Mouse (Mus musculus) myocyte (in vitro differentiated cells): ENCODE measurements around the gene Zbtb22. TPM values are rescaled to one million over a fixed set of nuclear protein-coding genes. Genes with fewer than 3 reads are reported as not detected.

Experiments used
- H3K27me3 ChIP-seq: one replicate; pipeline ENCODE4 v1.6.1; 2011; ENCODE audit not compliant: control insufficient read depth, insufficient read depth, insufficient read length
- H3K36me3 ChIP-seq: one replicate; pipeline ENCODE4 v1.6.1; 2011; ENCODE audit not compliant: control insufficient read depth, insufficient read depth
- H3K4me2 ChIP-seq: one replicate; pipeline ENCODE4 v1.6.1; 2011; ENCODE audit warnings: low read depth, control low read depth
- H3K4me3 ChIP-seq: one replicate; pipeline ENCODE4 v1.5.1; 2011; ENCODE audit warnings: mild to moderate bottlenecking, control low read depth, moderate library complexity
- H3K79me2 ChIP-seq: one replicate; pipeline ENCODE4 v1.6.1; 2011; ENCODE audit not compliant: control insufficient read depth, insufficient read depth
- H3ac ChIP-seq: one replicate; pipeline ENCODE4 v1.6.1; 2011; ENCODE audit not compliant: control insufficient read depth, insufficient read length
- CEBPB ChIP-seq: IDR thresholded peaks from 2 replicates; pipeline ENCODE4 v1.6.1; 2011; ENCODE audit warnings: mild to moderate bottlenecking, moderate library complexity; ENCODE audit not compliant: poor library complexity, insufficient read depth, severe bottlenecking
- E2F4 ChIP-seq: IDR thresholded peaks from one replicate; pipeline ENCODE4 v1.6.1; 2011; ENCODE audit warnings: mild to moderate bottlenecking, control low read depth, moderate library complexity; ENCODE audit not compliant: insufficient read depth
- MAX ChIP-seq: IDR thresholded peaks from one replicate; pipeline ENCODE4 v1.6.1; 2011; ENCODE audit warnings: low read depth, mild to moderate bottlenecking, control low read depth
- MYOD1 ChIP-seq, 3 experiments: IDR thresholded peaks; one replicate each; pipeline ENCODE4 v1.6.1; 2011; ENCODE audit warnings: control low read depth in 2 of 3, low read depth in 2 of 3, mild to moderate bottlenecking in 2 of 3, moderate library complexity in 1 of 3; ENCODE audit not compliant: insufficient read length in 2 of 3, control insufficient read depth in 1 of 3
- MYOG ChIP-seq, 3 experiments: IDR thresholded peaks; one replicate each; pipeline ENCODE4 v1.6.1; 2011; ENCODE audit warnings: control low read depth in 2 of 3, low read depth in 2 of 3, mild to moderate bottlenecking in 2 of 3; ENCODE audit not compliant: insufficient read length in 2 of 3, control insufficient read depth in 1 of 3, insufficient read depth in 1 of 3
- POLR2A ChIP-seq: IDR thresholded peaks from one replicate; pipeline ENCODE4 v1.6.1; 2011; ENCODE audit warnings: low read depth, mild to moderate bottlenecking, control low read depth, moderate library complexity; ENCODE audit not compliant: insufficient read length
- POLR2AphosphoS2 ChIP-seq: IDR thresholded peaks from one replicate; pipeline ENCODE4 v1.6.1; 2011; ENCODE audit warnings: low read depth, control low read depth; ENCODE audit not compliant: insufficient read length
- REST ChIP-seq: IDR thresholded peaks from one replicate; pipeline ENCODE4 v1.6.1; 2011; ENCODE audit warnings: mild to moderate bottlenecking, control low read depth, moderate library complexity; ENCODE audit not compliant: insufficient read depth, insufficient read length
- SRF ChIP-seq: IDR thresholded peaks from one replicate; pipeline ENCODE4 v1.6.1; 2011; ENCODE audit warnings: low read depth; ENCODE audit not compliant: control insufficient read depth, insufficient read length
- TCF12 ChIP-seq: IDR thresholded peaks from one replicate; pipeline ENCODE4 v1.6.1; 2011; ENCODE audit warnings: mild to moderate bottlenecking, control low read depth; ENCODE audit not compliant: poor library complexity, insufficient read depth, severe bottlenecking
- TCF3 ChIP-seq: IDR thresholded peaks from one replicate; pipeline ENCODE4 v1.6.1; 2011; ENCODE audit warnings: low read depth, control low read depth; ENCODE audit not compliant: insufficient read length
- USF1 ChIP-seq: IDR thresholded peaks from one replicate; pipeline ENCODE4 v1.6.1; 2011; ENCODE audit warnings: low read depth, mild to moderate bottlenecking, control low read depth, moderate library complexity
- polyA plus RNA-seq: library from polyadenylated mRNA; unstranded; fragments of >200 nt; fragmentation: generic; extraction: Trizol; gene quantifications from one replicate; pipeline ENCODE4 v1.2.1, GENCODE M21; 2012; ENCODE audit warnings: missing spikeins

Gene Zbtb22
- polyA plus RNA-seq, 1 experiment, result 31.6 TPM

DNA sequence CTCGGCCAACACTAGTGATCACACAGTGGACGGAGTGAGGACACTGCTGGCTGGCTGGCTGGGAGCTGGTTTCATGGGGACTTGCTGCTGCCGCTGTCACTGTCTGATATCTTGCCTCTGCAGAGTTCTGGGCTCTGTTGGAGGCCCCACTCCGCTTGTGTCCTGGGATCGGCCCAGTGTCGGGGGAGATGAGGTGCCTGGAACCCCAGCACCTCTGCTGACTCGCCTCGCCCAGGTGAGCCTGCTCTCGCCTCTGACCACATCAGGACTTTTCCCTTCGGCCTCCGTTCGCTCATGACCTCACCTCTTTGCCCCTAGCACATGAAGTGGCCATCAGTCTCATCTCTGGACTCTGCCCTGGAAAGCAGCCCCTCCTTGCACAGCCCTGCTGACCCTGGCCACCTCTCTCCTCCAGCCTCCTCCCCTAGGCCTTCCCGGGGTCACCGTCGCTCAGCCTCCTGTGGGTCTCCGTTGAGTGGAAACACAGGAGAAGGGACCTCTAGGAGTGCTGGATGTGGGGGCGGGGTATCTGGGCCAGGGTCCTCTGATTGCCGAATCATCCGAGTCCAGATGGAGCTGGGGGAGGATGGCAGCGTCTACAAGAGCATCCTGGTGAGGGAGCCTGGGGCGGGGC is 19.8 kb downstream of the Zbtb22 start:
- Histone ChIP-seq H3K4me3 (no peak overlapping the region), H3ac (no peak overlapping the region)

DNA sequence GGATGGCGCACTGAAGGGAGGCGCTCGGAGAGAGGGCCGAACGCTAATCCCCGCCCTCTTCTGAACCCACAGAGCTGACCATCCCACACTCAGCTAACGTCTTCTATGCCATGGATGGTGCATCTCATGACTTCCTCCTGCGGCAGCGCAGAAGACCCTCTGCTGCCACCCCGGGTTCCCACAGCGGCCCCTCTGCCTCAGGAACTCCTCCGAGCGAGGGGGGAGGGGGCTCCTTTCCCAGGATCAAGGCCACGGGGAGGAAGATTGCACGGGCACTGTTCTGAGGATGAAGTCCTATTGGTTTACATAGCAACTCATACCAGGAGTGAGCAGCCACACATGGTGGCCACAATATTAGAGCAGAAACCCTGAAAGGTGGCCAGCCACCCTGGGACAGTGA is 21.3 kb downstream of the Zbtb22 start:
- Histone ChIP-seq H3K36me3 (no peaks in the 10 kb centered on the region), H3K79me2 (peaks cover 23% of the 10 kb centered on the region), H3K4me2 (no peak overlapping the region), H3K4me3 (no peak overlapping the region), H3ac (no peak overlapping the region), H3K27me3 (no peaks in the 10 kb centered on the region)
- TF ChIP-seq CEBPB, result no peak
- TF ChIP-seq POLR2AphosphoS2, result no peak
- no peak for TF ChIP-seq E2F4
- no peak for TF ChIP-seq TCF12
- no peak for TF ChIP-seq REST
- TF ChIP-seq SRF, result no peak

More for the DNA sequence above, 19.8 kb downstream of the Zbtb22 start:
- no peaks in the 10 kb centered on the region for H3K36me3 ChIP-seq
- H3K4me2 ChIP-seq, result no peak overlapping the region
- H3K27me3 ChIP-seq, result no peaks in the 10 kb centered on the region
- TF ChIP-seq REST, result no peak
- TF ChIP-seq MYOD1 (IDR thresholded peaks at IDR 0.05; ENCODE audit: control insufficient read depth in 1 of 3, insufficient read length in 2 of 3, low read depth in 2 of 3), result no peak
- TF ChIP-seq MYOG (IDR thresholded peaks at IDR 0.05; ENCODE audit: control insufficient read depth in 1 of 3, insufficient read depth in 1 of 3, insufficient read length in 2 of 3, low read depth in 2 of 3), result no peak
- no peak for TF ChIP-seq MAX
- no peak for TF ChIP-seq E2F4
- TF ChIP-seq POLR2AphosphoS2, result no peak
- TF ChIP-seq CEBPB, result no peak
- TF ChIP-seq POLR2A, result no peak
- no peak for TF ChIP-seq USF1
- no peak for TF ChIP-seq SRF
- TF ChIP-seq TCF3, result no peak
- TF ChIP-seq TCF12, result no peak
- peaks cover 13% of the 10 kb centered on the region for H3K79me2 ChIP-seq

DNA sequence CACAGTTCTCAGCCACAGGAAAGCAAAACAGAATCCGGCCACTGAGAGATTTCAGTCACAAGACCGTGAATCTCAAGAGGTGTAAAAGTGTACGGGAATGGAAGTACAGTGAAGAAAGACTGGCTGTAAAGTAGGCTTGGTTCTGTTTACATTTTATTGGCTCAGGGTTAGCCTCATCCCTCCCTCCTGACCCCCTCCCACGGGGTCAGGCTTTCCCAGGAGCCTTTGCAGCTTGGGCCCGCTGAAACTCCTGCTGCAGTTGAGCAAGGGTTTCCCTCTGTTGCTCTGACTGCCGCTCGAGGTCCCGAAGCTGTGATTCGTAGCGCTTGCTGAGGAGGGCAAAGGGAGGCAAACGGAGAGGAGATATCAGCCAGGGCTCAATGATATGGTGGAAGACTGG is 23.1 kb downstream of the Zbtb22 start:
- no peak overlapping the region for H3ac ChIP-seq
- peak overlapping the region; percentile 86 for H3K4me2 ChIP-seq
- H3K79me2 ChIP-seq, result peaks cover 23% of the 10 kb centered on the region
- no peaks in the 10 kb centered on the region for H3K27me3 ChIP-seq
- H3K36me3 ChIP-seq, result no peaks in the 10 kb centered on the region
- TF ChIP-seq TCF3 (no peak), TCF12 (no peak), MAX (no peak), POLR2AphosphoS2 (no peak), POLR2A (no peak), REST (no peak), MYOG (IDR thresholded peaks at IDR 0.05; ENCODE audit: control insufficient read depth in 1 of 3, insufficient read depth in 1 of 3, insufficient read length in 2 of 3, low read depth in 2 of 3) (no peak)
- peak overlapping the region; percentile 81 for H3K4me3 ChIP-seq

DNA sequence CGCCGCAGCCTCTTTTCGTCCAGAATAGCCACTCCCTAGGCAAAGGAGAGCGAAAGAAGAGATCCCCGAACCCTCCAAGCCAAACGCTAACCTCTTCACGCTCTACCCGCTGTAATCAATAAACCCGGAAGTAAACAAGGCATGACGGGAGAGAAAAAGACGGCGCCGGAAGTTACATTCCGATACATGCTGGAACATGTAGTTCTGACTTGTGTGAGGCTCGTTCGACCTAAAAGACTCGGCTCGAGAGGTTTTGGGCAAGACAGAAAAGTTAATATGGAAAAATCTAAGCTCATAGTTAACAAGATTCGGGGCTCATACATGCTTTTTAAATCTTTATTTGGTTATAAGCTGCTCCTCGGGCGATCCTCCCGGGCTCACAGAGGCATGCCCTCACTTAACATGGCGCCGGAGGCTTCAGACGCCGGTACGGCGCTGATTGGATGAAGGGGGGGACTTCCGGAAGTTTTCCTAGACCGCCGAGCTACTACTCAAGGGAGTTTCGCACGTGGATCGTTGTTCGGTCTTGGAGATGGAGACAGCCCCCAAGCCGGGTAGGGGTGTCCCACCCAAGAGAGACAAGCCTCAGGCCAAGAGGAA is 24.6 kb downstream of the Zbtb22 start, which contains the start of the genes Pfdn6 and Wdr46:
TSS of gene Pfdn6 (minus strand) at position 138 of the 600 bp plus-strand sequence.
TSS of gene Wdr46 (plus strand) at position 455 of the 600 bp plus-strand sequence.
- H3K36me3 ChIP-seq, result no peaks in the 10 kb centered on the region
- H3K27me3 ChIP-seq, result no peaks in the 10 kb centered on the region
- TF ChIP-seq TCF3 (no peak), SRF (no peak), MYOD1 (IDR thresholded peaks at IDR 0.05; ENCODE audit: control insufficient read depth in 1 of 3, insufficient read length in 2 of 3, low read depth in 2 of 3) (no peak), POLR2AphosphoS2 (peak; percentile 25), REST (no peak), USF1 (no peak), POLR2A (peak; percentile 47), TCF12 (no peak), E2F4 (peak; percentile 70), MAX (peak; percentile 68), CEBPB (no peak), MYOG (IDR thresholded peaks at IDR 0.05; ENCODE audit: control insufficient read depth in 1 of 3, insufficient read depth in 1 of 3, insufficient read length in 2 of 3, low read depth in 2 of 3) (no peak)
- H3K4me3 ChIP-seq, result peak within 1 kb of the TSS; percentile 81
- H3K79me2 ChIP-seq, result peaks cover 23% of the 10 kb centered on the region
- H3K4me2 ChIP-seq, result peak within 1 kb of the TSS; percentile 87
- peak within 1 kb of the TSS; percentile 24 for H3ac ChIP-seq
